Mouse (Mus musculus): ENCODE measurements around the gene Rtl10.
"Not testable (repeated sequence)": the region's sequence is repeated elsewhere in the genome, so short reads cannot be mapped to it uniquely, and the experiment has no call there.

Gene Rtl10

GRCm38 (mm10) chr16:18483839-18484238 lies 14.9 kb upstream of the Rtl10 start:
- DNase-seq (ENCODE audit: low spot score in 2 of 2): no peak

GRCm38 (mm10) chr16:18484386-18484785 lies 14.3 kb upstream of the Rtl10 start:
- no peak for DNase-seq (ENCODE audit: low spot score in 2 of 2)

GRCm38 (mm10) chr16:18484794-18485435 lies 13.8 kb upstream of the Rtl10 start:
- DNase-seq (ENCODE audit: low spot score in 2 of 2): no peak

GRCm38 (mm10) chr16:18486126-18486525 lies 12.6 kb upstream of the Rtl10 start:
- DNase-seq (ENCODE audit: low spot score in 2 of 2): no peak

- no peak for DNase-seq (ENCODE audit: low spot score in 2 of 2)
Observed at GRCm38 (mm10) chr16:18490281-18490680, 8.4 kb upstream of the Rtl10 start.

- no peak for DNase-seq (ENCODE audit: low spot score in 2 of 2)
Observed at GRCm38 (mm10) chr16:18490894-18491293, 7.8 kb upstream of the Rtl10 start.

GRCm38 (mm10) chr16:18497865-18498515 lies 711 bp upstream of the Rtl10 start:
- peak in 1 of 2 experiments; percentile 51 for DNase-seq (ENCODE audit: low spot score in 2 of 2)

- DNase-seq (ENCODE audit: low spot score in 2 of 2): no peak
Observed at GRCm38 (mm10) chr16:18498996-18499395, 295 bp downstream of the Rtl10 start.

- DNase-seq (ENCODE audit: low spot score in 2 of 2): no peak
Observed at GRCm38 (mm10) chr16:18501531-18501930, 2.8 kb downstream of the Rtl10 start.

- DNase-seq (ENCODE audit: low spot score in 2 of 2): no peak
Observed at GRCm38 (mm10) chr16:18503566-18504342, 5.1 kb downstream of the Rtl10 start.

- no peak for DNase-seq (ENCODE audit: low spot score in 2 of 2)
Observed at GRCm38 (mm10) chr16:18506524-18507199, 8.0 kb downstream of the Rtl10 start.

GRCm38 (mm10) chr16:18507200-18507549 lies 8.5 kb downstream of the Rtl10 start:
- DNase-seq (ENCODE audit: low spot score in 2 of 2): no peak

GRCm38 (mm10) chr16:18511741-18512140 lies 13.0 kb downstream of the Rtl10 start:
- DNase-seq (ENCODE audit: low spot score in 2 of 2): no peak

GRCm38 (mm10) chr16:18513508-18513907 lies 14.8 kb downstream of the Rtl10 start:
- DNase-seq (ENCODE audit: low spot score in 2 of 2): no peak

GRCm38 (mm10) chr16:18518091-18518490 lies 19.4 kb downstream of the Rtl10 start:
- peak in 1 of 2 experiments; percentile 44 for DNase-seq (ENCODE audit: low spot score in 2 of 2)

- DNase-seq (ENCODE audit: low spot score in 2 of 2): no peak
Observed at GRCm38 (mm10) chr16:18523563-18524245, 25.0 kb downstream of the Rtl10 start.

GRCm38 (mm10) chr16:18528656-18529055 lies 30.0 kb downstream of the Rtl10 start:
- DNase-seq (ENCODE audit: low spot score in 2 of 2): no peak

GRCm38 (mm10) chr16:18533061-18533460 lies 34.4 kb downstream of the Rtl10 start:
- DNase-seq (ENCODE audit: low spot score in 2 of 2): not testable (repeated sequence)

GRCm38 (mm10) chr16:18537407-18537990 lies 38.8 kb downstream of the Rtl10 start:
- DNase-seq (ENCODE audit: low spot score in 2 of 2): no peak

- DNase-seq (ENCODE audit: low spot score in 2 of 2): no peak
Observed at GRCm38 (mm10) chr16:18539281-18539680, 40.6 kb downstream of the Rtl10 start.

GRCm38 (mm10) chr16:18543151-18543829 lies 44.6 kb downstream of the Rtl10 start:
- DNase-seq (ENCODE audit: low spot score in 2 of 2): peak in 1 of 2 experiments; percentile 11
